Mouse (Mus musculus) cerebellum, postnatal 4 days (tissue): Measurements from ENCODE around the gene Brca1.
"Not testable (repeated sequence)": the region's sequence is repeated elsewhere in the genome, so short reads cannot be mapped to it uniquely, and the experiment has no call there.

Source experiments
- DNase-seq, 2 experiments: peaks; one replicate each; pipeline ENCODE4 v3.0.0; 2022; ENCODE audit warnings: low spot score in 2 of 2, mixed read lengths in 1 of 2

Gene Brca1

GRCm38 (mm10) chr11:101449596-101449995 is 102.2 kb downstream of the Brca1 start:
- not testable (repeated sequence) for DNase-seq

- DNase-seq: no peak
Observed at GRCm38 (mm10) chr11:101448899-101449298, 102.9 kb downstream of the Brca1 start.

GRCm38 (mm10) chr11:101448274-101448746 is 103.4 kb downstream of the Brca1 start, which contains the start of gene Ifi35:
Gene Ifi35, plus strand, starts transcription at chr11:101448407.
- DNase-seq: no peak

DNA sequence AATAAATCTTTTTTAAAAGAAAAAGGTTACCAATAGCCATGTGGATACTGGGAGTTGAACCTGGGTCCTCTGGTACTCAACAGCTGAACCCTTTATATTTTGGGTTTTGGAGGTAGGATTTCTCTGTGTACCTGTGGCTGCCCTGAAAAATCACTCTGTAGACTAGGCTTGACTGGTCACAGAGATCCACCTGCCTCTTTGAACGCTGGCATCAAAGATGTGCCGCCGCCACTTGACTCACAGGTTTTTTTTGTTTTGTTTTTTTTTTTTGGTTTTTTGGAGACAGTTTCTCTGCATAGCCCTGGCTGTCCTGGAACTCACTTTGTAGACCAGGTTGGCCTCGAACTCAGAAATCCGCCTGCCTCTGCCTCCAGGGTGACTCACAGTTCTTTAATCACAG is 104.0 kb downstream of the Brca1 start:
- DNase-seq: no peak

GRCm38 (mm10) chr11:101446860-101447259 is 104.9 kb downstream of the Brca1 start:
- DNase-seq: not testable (repeated sequence)

- DNase-seq: no peak
Observed at GRCm38 (mm10) chr11:101446319-101446718, 105.4 kb downstream of the Brca1 start.

- DNase-seq: no peak
Observed at GRCm38 (mm10) chr11:101442760-101443159, 109.0 kb downstream of the Brca1 start.

DNA sequence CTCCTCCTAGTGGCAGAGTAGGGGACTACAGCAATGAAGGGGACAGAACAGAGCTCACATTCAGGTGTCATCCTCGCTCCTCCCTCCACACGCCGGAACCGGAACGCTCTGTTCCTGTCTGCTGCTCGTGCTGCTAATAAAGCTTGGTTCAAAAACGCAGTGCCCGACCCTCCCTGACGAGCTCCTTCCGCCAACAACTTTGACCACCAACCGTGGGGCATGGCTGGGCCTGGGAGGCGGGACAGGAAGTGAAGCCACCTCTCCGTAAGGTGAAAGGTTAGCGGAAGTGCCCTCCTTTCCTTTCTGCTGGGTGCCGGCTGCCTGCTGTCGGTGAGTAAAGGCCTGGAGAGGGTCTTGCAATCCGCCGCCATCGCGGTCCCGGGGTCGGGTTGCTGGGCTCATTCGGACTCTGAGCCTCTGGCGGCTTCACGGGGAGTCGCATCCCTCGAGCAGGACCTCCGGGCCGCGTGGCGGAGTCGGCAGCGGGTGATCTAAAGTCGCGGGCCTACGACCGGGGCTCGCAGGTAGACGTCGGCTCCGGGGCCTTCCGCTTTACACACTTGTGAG is 109.5 kb downstream of the Brca1 start, which contains the start of gene Rpl27:
Rpl27 (plus strand) TSS at position 172 of the 567 bp plus-strand sequence.
- peak; percentile 89 to 95 for DNase-seq

- DNase-seq: not testable (repeated sequence)
Observed at GRCm38 (mm10) chr11:101441450-101442126, 110.2 kb downstream of the Brca1 start.
